Mouse (Mus musculus) CD4-positive helper T cell, adult 2 months (primary cell): ENCODE measurements around the gene Pnkp.

Experiments used
- DNase-seq: peaks from one replicate; pipeline ENCODE4 v3.0.0-alpha.2; 2012; ENCODE audit warnings: low read depth, missing footprints, low spot score

Pnkp gene

DNA sequence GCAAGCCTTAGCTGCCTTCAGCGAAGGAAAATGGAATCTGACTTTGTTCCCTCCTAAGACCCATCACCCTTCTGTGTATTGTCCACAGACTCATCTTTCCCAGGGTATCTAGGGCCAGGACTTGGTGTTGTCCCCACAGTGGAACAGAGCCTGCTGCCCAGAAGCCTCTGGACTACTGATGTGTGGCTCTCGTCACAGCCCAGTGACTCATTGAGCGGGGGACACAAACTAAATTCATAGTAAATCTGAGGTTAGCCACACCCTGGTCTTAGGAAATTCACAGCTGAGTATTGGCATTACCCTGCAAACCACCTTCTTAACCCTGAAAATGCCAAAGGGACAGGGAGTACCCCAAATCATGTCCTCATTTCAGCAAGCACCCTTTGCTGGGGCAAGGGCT lies 30.2 kb upstream of the Pnkp start:
- no peak for DNase-seq

DNA sequence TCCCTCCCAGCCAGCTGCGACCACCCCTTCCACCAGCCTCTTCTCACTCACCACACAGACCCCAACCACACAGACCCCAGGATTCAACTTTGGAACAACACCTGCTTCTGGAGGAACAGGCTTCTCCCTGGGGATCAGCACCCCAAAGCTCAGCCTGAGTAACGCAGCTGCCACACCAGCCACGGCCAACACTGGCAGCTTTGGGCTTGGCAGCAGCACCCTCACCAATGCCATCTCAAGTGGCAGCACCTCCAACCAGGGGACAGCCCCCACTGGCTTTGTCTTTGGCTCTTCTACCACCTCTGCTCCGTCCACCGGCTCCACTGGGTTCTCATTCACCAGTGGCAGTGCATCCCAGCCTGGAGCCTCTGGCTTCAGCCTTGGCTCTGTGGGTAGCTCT lies 28.2 kb upstream of the Pnkp start:
- no peak for DNase-seq

DNA sequence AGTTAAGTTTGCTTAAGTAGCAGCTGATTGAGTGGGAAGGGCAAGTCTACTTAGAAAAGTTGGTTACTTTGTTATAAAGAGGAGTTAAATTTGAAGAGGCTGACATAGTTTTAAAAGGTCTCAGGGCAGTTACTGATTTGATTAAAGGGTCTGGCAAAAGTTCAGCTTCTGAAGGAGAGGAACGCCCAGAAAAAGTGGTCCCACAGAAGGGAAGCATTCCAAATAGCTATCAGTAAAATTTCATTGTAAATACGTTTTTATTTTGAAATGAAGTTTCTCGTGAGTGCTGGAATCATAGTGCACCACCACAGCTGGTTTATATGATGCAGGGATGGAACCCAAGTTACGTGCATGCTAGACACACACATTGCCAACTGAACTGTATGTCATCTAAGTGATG lies 24.2 kb upstream of the Pnkp start:
- no peak for DNase-seq

DNA sequence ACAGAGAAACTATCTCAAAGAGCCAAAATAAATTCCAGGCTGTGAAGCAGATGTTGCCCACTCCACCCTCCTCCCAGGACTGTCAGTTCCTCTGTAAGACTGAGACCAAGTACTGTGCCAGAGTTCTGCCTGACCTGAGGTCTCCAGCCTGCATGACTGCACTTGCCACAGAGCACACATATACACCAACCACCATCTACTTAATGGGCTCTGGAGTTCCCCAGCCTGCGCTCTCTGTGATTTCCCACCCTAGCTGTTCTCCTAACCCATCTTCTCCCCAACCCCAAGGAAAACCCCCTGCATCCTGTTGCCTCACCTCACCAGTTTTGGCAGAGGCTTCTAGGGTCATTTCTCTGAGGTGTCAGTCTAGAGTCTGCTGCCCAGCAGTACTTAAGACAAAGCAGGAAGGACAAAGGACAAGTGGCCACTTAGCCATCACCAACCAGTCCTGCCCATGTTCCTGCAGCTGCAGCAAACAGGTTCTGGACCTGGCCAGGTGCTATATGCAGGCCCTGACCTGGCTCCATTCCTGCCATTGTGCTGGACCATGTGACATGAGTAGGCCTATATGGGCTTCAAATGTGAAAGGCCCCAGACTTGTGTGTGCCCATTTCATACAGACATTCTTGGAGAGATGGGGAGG lies 21.4 kb upstream of the Pnkp start:
- DNase-seq: no peak

DNA sequence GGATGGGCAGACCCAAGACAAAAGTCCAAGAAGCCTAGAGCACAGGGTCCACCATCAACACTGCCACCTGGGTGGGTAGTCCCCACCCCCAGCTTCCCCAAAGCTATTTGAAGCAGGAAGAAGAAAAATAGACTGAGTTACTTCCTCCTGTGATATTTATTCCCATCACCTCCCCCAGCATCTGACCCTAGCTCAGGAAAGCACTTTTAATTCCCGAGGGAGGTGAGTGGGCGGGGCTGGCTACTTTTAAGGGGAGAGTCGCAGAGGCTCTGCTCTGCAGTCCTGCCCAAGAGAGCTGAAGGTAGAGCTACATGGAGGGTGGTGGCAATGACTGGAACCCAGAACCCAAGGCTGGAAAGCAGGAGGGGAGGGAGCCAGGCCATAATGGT lies 20.9 kb upstream of the Pnkp start:
- no peak for DNase-seq

DNA sequence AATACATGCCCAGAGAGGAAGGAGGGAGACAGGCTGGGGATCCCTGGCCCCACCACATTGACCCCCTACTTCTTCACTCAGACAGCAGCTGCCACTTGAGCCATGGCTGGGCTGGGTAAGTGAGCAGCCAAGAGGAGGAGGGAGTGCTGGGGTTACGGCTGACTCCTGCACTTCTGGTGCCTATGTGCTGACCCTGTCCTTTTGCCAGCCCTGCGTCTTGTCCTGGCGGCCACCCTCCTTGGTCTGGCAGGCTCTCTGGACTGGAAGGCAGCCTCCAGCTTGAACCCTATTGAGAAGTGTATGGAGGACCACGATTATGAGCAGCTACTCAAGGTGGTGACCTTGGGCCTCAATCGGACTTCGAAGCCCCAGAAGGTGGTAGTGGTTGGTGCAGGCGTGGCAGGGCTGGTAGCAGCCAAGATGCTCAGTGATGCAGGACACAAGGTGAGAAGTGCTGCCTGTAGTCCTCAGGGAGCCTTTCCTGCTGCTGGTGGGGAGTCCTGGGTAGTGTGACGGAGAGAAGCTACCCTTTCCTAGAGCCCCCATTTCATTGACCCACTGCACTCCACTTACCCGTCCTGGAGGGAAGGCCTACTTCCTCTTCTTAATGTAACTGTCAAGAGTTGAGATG lies 20.4 kb upstream of the Pnkp start:
- DNase-seq: no peak

DNA sequence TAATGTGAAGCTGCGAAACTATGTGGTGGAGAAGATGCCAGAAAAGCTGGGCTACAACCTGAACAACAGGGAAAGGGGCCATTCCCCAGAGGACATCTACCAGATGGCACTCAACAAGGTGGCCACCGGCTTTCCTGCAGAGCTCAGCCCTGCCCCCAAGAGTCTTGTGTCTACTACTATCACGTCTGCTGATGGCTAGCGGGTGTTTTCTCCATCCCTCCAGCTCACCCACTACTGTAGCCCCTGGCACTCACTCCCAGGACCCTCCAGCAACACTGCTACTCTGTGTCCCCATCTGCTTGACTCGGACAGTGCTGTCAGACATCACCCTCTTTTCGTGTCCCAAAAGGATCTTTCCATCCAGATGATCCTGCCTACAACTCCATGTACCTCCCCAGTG lies 18.9 kb upstream of the Pnkp start:
- DNase-seq: no peak

DNA sequence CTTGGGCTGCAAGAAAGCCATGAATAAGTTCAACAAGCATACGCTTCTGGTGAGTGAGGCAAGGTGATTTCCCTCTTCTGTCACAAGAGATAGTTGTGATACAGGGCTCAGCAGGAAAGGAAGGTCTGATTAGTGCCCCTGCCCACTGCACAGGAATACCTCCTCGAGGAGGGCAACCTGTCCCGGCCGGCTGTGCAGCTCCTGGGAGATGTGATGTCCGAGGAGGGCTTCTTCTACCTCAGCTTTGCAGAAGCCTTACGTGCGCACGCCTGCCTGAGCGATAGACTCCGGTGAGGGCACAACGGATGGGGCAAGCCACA lies 17.8 kb upstream of the Pnkp start:
- DNase-seq: no peak

DNA sequence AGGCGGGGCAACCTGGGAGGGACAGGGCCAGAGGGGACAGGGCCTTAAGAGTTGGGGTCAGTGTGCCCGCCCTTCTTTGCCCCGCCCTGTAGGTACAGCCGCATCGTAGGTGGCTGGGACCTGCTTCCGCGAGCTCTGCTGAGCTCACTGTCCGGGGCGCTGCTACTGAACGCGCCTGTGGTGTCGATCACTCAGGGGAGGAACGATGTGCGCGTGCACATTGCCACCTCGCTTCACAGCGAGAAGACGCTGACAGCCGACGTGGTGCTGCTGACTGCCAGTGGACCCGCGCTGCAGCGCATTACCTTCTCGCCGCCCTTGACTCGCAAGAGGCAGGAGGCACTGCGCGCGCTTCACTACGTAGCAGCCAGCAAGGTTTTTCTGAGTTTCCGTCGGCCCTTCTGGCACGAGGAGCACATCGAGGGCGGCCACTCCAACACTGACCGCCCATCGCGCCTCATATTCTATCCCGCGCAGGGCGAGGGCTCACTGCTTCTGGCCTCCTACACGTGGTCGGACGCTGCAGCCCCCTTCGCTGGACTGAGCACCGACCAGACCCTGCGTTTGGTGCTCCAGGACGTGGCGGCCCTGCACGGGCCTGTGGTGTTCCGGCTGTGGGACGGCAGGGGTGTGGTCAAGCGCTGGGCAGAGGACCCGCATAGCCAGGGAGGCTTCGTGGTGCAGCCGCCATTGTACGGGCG lies 17.3 kb upstream of the Pnkp start:
- DNase-seq: peak; percentile 69

DNA sequence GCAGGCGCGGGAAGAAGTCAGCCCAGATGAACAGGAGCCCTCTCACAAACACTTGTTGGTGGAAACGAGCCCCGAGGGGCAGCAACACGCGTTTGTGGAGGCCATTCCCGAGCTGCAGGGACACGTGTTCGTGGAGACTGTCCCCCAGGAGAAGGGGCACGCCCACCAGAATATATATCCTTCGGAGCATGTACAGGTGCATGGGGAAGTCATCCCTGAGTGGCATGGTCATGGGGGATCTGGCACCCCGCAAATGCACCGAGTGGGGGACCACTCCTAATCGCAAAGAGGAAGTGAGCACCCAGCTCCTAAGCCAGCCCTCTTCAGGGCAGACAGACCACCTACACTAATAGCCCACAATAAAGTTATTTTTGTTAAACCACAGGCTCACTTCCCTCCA lies 16.5 kb upstream of the Pnkp start:
- no peak for DNase-seq

DNA sequence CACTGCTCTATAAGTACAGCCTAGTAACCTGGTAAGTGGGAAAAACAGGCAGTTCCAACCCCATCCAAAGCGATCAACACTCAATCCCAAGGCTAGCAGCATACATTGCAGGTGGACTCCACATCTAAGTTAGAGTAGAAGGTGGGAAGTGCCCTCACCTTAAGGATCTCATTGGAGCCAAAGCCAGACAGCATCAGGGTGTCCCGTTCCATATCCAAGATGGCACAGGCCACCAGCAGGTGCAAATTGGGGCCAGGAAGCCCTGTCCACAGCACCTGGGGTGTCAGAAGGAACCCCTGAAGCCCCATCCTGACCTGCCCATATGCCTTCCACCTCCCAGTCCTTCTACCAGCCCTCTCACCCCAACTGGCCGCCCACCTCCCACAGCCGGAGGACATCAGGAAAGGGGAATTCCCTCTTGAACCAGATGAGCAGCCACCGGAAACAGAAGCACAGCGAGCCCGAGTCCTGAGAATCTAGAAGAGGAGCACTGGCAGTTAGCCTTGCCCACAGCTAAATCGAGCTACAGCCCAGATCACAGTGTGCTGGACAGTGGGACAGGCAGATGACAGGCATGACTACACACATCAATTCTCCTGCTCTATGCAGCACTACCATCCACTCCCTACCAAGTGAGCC lies 15.0 kb upstream of the Pnkp start:
- DNase-seq: no peak

DNA sequence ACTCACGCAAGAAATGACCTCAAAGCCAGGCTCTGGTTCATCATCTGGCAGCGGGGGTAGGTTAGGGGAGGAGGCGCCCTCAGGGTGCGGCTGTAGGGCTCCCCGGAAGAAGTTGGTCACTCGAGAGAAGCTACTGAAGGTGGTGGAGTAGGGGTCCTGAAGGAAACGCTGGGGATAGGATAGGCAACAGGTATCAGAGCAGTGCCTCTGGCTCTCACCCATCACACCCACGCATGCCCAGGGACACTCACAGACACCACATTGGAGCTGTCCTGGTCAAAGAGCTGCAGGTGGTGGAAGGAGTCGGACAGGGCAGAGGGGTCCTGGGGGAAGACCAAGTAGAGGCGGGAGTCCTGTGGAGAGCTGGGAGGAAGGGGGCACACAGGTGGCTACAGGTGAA lies 11.9 kb upstream of the Pnkp start:
- DNase-seq: no peak

DNA sequence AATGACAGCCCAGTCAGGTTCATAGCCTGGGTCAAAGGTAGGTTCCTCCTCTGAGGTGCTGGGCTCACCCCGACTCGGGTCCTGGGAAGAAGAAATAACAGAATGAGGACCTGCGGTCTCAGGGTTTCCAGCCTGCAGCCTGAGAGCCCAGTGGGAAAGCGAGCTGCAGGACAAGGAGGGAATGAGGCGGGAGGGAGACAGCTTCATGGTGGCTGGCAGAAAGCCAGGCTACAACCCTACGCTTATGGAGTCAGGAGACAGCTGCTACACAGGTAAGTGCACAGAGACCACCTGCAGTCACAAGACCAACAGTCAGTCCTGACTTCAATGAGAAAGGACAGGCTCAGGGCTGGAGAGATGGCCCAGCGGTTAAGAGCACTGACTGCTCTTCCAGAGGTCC lies 10.1 kb upstream of the Pnkp start:
- no peak for DNase-seq

DNA sequence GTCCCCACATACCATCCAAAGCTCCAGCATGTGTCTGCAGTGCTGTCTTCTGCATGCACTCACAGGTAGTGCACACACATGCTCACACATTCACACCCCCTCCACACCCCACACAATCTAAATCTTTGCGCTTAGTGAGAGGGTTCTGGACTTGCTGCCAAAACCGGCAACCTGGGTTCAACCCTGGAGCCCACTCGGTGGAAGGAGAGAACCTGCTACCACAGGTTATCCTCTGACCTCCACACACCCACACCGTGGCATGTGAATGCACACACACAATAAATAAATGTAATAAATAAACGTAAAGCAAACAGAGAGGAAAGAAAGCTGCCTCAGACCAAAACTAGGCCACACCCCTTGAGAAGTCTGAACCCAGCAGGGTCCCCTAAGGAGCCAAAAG lies 9.2 kb upstream of the Pnkp start:
- no peak for DNase-seq

DNA sequence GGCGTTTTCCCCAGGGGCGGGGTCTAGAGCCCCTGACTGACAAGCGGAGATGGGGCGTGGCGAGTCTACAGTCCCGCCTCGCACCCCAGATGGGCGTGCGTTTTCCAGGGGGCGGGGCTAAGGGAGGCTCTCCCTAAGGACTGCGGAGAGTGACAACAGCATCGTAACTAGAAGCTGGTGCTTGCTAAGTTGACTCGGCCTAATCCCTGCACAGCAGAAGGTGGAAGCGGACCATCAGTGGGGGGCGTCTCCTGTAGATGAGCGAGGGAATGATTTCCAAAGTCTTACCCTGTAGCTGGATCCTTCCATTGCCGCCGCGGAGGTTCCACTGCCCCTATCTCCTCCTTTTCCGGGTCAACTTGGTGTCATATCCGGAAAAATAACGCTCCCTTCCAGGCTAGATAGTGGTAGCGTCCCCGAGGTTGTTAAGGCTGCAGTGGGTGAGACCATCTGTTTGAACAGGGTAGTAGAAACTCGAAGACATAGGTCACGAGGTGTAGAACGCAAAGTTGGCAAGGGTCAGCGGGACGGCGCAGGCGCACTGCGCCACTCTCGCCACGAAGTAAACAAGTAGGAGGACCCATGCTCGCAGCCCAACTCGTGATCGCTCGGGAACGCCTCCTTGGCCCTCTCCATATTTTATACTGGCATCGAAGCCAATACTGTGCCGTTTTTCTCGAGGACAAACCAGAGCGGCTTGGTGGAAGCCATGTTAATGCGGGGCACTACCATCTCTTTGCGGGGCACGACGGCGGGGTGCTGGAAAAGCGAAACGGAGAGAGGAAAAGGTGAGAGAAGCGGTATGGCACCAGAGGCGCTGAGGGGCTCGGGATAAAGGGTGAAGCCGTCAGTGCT lies 8.2 kb upstream of the Pnkp start, which contains the start of the genes Akt1s1 and Tbc1d17:
Gene Akt1s1, plus strand, starts transcription at position 431 of the 855 bp plus-strand sequence.
Gene Tbc1d17, minus strand, starts transcription at position 519 of the 855 bp plus-strand sequence.
- peak; percentile 100 for DNase-seq

DNA sequence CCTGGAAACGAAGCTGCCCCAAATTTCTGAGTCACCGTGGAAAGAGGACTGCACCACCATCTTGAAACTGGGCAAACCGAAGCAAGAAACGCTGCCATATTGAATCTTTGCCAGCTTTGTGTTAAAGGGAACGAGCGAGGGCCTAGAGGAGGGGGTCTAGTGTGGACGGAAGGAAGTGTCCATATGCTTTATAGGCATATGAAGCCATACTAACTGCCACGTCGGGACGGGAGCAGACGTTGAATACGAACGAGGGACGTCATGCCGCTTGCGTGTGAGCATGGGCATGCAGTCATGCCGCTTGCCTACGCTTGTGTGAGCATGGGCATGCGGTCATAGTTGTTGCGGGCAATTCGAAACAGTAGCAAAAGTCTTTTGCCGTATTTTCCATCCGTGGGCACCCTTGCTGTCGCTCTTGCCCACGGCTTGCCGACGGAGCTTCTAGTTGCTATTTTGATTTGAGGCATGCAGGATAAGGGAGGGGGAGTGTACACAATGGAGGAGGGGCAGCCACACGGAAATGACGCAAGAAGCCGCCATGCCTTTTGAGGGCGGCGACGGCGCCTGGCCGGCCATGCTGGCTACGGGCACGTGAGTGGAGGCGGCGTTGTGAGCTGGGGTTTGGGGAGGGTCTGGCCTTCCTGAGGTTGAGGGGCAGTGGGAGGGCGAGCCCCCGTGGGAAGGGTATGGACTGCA lies 7.4 kb upstream of the Pnkp start:
- peak; percentile 96 for DNase-seq

DNA sequence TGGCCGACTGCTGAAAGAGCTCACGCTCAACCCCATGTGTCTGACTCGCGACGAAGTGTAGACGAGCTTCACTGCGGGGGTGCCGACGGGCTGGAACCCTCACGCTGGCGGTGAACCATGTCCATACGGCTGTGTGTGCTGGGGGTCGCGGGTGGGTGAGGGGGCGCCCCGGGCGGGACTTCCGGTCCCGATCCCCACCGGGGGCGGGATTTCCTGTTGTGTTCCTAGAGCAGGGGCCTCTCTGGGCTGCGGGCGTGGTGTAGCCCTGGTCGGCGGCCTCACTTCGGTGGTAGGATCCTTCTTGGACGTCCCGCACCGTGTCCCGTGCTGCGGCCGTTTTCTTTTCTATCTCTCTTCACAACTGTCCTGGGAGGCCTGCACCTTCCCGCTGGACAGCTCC lies 6.8 kb upstream of the Pnkp start:
- DNase-seq: peak; percentile 75

DNA sequence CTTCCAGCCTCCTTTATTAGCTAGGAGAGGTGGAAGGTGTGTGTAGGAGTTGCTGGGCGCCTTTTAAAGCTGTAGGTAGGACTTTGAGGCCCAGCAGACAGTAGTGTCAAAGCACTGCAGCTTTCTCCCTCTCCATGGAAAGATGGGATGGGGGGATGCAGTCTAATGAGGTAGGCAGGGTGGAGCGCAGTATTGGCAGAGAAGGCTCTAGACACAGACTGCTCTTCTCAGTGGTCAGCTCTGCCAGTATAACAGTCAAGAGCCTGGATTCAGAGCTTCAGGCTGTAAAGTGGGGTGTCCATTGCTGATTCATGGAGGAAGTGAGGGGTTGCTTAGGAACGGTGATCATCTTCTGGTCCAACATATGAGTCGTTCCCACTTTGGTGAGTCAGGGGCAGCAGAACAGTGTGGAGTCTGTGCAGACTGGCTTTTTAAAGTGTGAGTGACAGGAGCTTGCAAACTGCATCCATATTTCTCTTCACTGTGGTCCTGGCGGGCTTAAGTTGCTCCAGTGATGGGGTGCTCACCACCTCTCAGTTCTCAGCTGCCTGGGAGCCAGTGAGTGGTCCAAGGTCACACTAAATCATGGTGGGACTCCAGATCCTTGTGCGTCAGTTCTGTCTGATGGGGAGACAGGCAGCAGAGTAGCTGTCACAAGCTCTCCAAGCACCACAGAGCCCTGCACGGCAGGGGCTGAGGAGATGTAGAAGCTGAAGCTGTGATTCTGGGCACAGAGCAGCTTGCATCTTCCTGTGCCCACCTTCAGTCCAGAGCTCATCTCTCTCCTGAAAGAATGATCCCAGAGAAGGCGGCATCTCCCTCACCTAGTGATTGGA lies 5.9 kb upstream of the Pnkp start:
- DNase-seq: no peak

DNA sequence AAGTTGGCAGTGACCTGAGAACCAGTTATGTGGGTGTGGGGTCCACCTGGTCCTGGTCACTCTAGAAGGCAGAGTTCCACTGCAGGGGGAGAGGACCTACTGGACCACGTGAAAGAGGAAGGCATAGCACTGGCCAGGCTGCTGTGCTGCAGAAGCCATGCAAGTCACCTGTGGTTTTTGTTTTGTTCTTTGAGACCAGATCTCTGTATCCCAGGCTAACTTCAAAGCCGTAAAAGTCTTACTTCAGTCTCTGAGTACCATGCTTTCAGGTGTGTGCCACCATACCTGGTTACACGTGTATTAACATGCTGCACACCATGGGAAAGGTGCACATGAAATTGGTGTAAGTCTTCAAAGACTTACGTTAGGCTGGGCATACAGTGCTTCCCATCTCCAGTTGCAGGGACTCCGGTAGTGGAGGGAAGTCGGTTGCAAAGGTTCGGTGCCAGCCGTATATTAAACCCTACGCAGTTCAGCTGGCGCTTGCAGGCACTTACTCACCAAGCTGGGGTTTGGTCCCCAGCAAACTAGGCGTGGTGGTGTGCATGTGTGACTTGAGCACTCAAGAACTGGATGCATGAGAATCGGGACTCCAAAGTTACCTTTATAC lies 5.2 kb upstream of the Pnkp start:
- no peak for DNase-seq
